Mouse (Mus musculus): ENCODE measurements at regions not wholly inside any gene's neighbourhood (a gene's known extent, or its start where the extent isn't known, plus 50 kb on each side); places are given as distances from the start of the nearest gene placed in this dataset.

- Histone ChIP-seq H3K4me3 (ENCODE audit: low read length) (no peak overlapping the region), H3K9ac (ENCODE audit: low read depth, low read length) (no peak overlapping the region), H3K4me2 (ENCODE audit: low read depth, low read length) (no peak overlapping the region), H3K9me3 (ENCODE audit: control insufficient read depth, low read length) (no peaks in the 10 kb centered on the region), H3K4me1 (ENCODE audit: control insufficient read depth, insufficient read depth, low read length) (no peaks in the 10 kb centered on the region), H3K27me3 (replicated peaks; ENCODE audit: control insufficient read depth, insufficient read depth, low read length) (no peaks in the 10 kb centered on the region), H3K27ac (ENCODE audit: low read length) (no peak overlapping the region), H3K36me3 (ENCODE audit: control insufficient read depth, insufficient read depth, low read length) (no peaks in the 10 kb centered on the region)
- 64% methylated on average over 2 of the region's 2 CpGs for WGBS
- no peak for ATAC-seq
These were observed 543.4 kb downstream of the Brinp1 start for GRCm38 (mm10) chr4:68410785-68411184.

DNA sequence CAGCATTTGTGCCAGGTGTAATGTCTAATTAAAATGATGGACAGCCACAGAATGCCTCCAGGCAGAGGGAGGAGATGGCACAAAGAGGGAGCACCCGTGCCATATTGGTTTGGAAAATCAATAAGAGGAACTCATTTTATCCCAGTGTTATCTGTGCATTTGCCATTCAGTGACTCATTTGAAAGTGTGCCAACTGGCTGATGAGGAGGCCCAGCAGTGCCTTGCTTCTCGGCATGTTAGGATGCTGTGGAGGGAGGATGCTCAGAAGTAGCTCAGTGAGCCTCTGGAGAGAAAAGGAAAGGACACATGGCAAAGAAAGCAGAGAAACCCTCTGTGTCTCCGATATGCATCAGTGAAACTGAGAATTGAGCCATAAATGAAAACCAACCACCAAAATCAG lies 549.8 kb downstream of the Brinp1 start:
- Histone ChIP-seq H3K4me1 (ENCODE audit: control insufficient read depth, insufficient read depth, low read length) (no peaks in the 10 kb centered on the region), H3K4me2 (ENCODE audit: low read depth, low read length) (no peak overlapping the region), H3K27me3 (replicated peaks; ENCODE audit: control insufficient read depth, insufficient read depth, low read length) (no peaks in the 10 kb centered on the region), H3K4me3 (ENCODE audit: low read length) (no peak overlapping the region), H3K9ac (ENCODE audit: low read depth, low read length) (no peak overlapping the region), H3K36me3 (ENCODE audit: control insufficient read depth, insufficient read depth, low read length) (no peaks in the 10 kb centered on the region), H3K9me3 (ENCODE audit: control insufficient read depth, low read length) (no peaks in the 10 kb centered on the region), H3K27ac (ENCODE audit: low read length) (no peak overlapping the region)
- no peak for ATAC-seq
- 55% methylated on average over 3 of the region's 3 CpGs for WGBS

DNA sequence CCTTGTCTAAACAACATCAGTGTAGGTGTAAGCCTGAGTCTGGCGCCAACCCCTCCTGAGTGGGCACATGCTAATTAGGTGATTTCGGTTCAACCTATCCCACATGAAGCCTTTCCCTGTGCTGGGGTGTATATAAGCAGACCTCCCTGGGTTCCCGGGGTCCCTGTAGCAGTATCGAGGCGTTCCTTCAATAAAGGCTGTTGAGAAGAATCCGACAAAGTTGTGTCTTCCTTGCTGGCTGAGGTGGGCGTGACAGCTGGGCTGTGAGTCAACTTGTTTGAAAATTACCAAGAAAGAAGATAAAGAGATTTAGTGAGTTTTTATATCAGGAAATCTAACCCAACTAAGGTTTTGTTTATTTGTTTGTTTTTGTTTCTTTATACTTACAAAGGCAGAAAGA lies 567.1 kb downstream of the Brinp1 start:
- H3K9ac ChIP-seq (ENCODE audit: low read depth, low read length), result no peak overlapping the region
- no peak overlapping the region for H3K4me2 ChIP-seq (ENCODE audit: low read depth, low read length)
- H3K4me3 ChIP-seq (ENCODE audit: low read length), result no peak overlapping the region
- no peak for ATAC-seq
- no peak overlapping the region for H3K27ac ChIP-seq (ENCODE audit: low read length)
- H3K4me1 ChIP-seq (ENCODE audit: control insufficient read depth, insufficient read depth, low read length), result no peaks in the 10 kb centered on the region
- WGBS, result 94% methylated on average over 7 of the region's 7 CpGs
- no peaks in the 10 kb centered on the region for H3K27me3 ChIP-seq (replicated peaks; ENCODE audit: control insufficient read depth, insufficient read depth, low read length)
- no peaks in the 10 kb centered on the region for H3K9me3 ChIP-seq (ENCODE audit: control insufficient read depth, low read length)
- no peaks in the 10 kb centered on the region for H3K36me3 ChIP-seq (ENCODE audit: control insufficient read depth, insufficient read depth, low read length)

- ATAC-seq, result no peak
- 79% methylated on average over 1 of the region's 1 CpGs for WGBS
- no peak overlapping the region for H3K4me3 ChIP-seq (ENCODE audit: low read length)
These were observed 572.2 kb downstream of the Brinp1 start for GRCm38 (mm10) chr4:68382007-68382406.

DNA sequence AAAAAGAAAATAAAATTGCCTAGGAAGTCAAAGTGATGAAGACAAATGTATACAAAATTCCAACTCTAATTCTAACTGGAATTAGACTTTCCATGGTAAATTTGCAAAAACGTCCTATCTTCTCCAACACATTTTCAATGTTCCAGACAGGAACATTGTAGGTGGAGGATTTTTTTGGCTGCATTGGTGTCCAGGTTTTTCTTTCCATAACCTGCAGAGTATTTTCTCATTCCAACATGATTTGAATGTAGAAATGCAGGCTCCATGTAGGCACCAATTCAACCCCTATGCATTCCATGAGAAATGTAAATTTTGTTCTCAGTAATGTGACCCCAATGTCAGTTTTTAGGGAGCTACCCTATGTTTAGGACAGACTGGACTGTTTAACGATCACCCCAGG lies 586.2 kb downstream of the Brinp1 start:
- no peak for ATAC-seq
- 84% methylated on average over 2 of the region's 2 CpGs for whole genome bisulfite sequencing
- Histone ChIP-seq H3K27me3 (replicated peaks; ENCODE audit: control insufficient read depth, insufficient read depth, low read length) (no peaks in the 10 kb centered on the region), H3K9me3 (ENCODE audit: control insufficient read depth, low read length) (no peaks in the 10 kb centered on the region), H3K27ac (ENCODE audit: low read length) (no peak overlapping the region), H3K4me2 (ENCODE audit: low read depth, low read length) (no peak overlapping the region), H3K9ac (ENCODE audit: low read depth, low read length) (no peak overlapping the region), H3K4me3 (ENCODE audit: low read length) (no peak overlapping the region), H3K4me1 (ENCODE audit: control insufficient read depth, insufficient read depth, low read length) (no peaks in the 10 kb centered on the region), H3K36me3 (ENCODE audit: control insufficient read depth, insufficient read depth, low read length) (no peaks in the 10 kb centered on the region)

More at GRCm38 (mm10) chr4:68382007-68382406, 572.2 kb downstream of the Brinp1 start:
- H3K9ac ChIP-seq (ENCODE audit: low read depth, low read length), result no peak overlapping the region
- H3K4me1 ChIP-seq (ENCODE audit: control insufficient read depth, insufficient read depth, low read length), result no peaks in the 10 kb centered on the region
- H3K4me2 ChIP-seq (ENCODE audit: low read depth, low read length), result no peak overlapping the region
- H3K27me3 ChIP-seq (replicated peaks; ENCODE audit: control insufficient read depth, insufficient read depth, low read length), result no peaks in the 10 kb centered on the region
- no peaks in the 10 kb centered on the region for H3K36me3 ChIP-seq (ENCODE audit: control insufficient read depth, insufficient read depth, low read length)
- H3K9me3 ChIP-seq (ENCODE audit: control insufficient read depth, low read length), result no peaks in the 10 kb centered on the region
- H3K27ac ChIP-seq (ENCODE audit: low read length), result no peak overlapping the region

GRCm38 (mm10) chr4:68319575-68319974 lies 634.6 kb downstream of the Brinp1 start:
- no peak for ATAC-seq
- Histone ChIP-seq H3K9ac (ENCODE audit: low read depth, low read length) (no peak overlapping the region), H3K4me2 (ENCODE audit: low read depth, low read length) (no peak overlapping the region), H3K4me1 (ENCODE audit: control insufficient read depth, insufficient read depth, low read length) (no peaks in the 10 kb centered on the region), H3K27ac (ENCODE audit: low read length) (no peak overlapping the region), H3K36me3 (ENCODE audit: control insufficient read depth, insufficient read depth, low read length) (no peaks in the 10 kb centered on the region), H3K4me3 (ENCODE audit: low read length) (no peak overlapping the region), H3K27me3 (replicated peaks; ENCODE audit: control insufficient read depth, insufficient read depth, low read length) (no peaks in the 10 kb centered on the region), H3K9me3 (ENCODE audit: control insufficient read depth, low read length) (no peaks in the 10 kb centered on the region)
- WGBS, result 46% methylated on average over 3 of the region's 3 CpGs

DNA sequence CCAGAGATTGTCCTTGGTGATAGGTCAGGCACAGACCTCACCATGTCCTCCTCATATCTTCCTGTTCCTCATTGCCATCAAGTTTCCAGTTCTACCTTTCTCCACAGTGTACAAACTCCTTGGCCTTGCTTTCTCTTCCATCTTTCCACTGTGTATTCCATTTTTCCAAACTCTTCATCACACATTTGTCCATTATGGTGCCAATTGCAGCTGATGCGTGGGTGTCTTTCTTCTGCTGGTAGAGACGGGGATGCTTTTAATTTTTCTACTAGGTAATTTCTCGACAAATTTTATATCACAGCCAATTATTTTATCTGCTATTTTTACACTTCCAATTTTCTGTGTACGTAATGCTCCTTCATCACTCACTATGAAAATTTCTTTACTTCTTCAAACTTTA lies 641.4 kb downstream of the Brinp1 start:
- H3K9me3 ChIP-seq (ENCODE audit: control insufficient read depth, low read length), result no peaks in the 10 kb centered on the region
- no peak overlapping the region for H3K4me3 ChIP-seq (ENCODE audit: low read length)
- H3K9ac ChIP-seq (ENCODE audit: low read depth, low read length), result no peak overlapping the region
- no peak overlapping the region for H3K4me2 ChIP-seq (ENCODE audit: low read depth, low read length)
- H3K27ac ChIP-seq (ENCODE audit: low read length), result no peak overlapping the region
- no peaks in the 10 kb centered on the region for H3K4me1 ChIP-seq (ENCODE audit: control insufficient read depth, insufficient read depth, low read length)
- H3K27me3 ChIP-seq (replicated peaks; ENCODE audit: control insufficient read depth, insufficient read depth, low read length), result no peaks in the 10 kb centered on the region
- H3K36me3 ChIP-seq (ENCODE audit: control insufficient read depth, insufficient read depth, low read length), result no peaks in the 10 kb centered on the region
- WGBS, result 92% methylated on average over 4 of the region's 4 CpGs
- no peak for ATAC-seq

DNA sequence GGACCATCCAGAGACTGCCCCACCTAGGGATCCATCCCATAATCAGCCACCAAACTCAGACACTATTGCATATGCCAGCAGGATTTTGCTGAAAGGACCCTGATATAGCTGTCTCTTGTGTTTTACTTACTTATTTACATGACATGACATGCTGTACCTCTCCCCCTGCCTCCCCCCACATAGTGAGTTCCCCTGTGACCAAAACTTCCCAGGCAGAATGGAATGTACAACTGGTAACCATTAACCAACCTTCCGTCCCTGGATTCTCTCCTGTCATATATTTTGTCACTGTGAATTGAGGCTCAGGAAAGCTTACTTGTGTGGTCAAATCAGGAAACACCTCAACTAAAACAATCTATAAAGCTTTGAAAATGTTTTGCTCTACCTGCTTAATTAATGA lies 669.4 kb downstream of the Brinp1 start:
- Histone ChIP-seq H3K9me3 (ENCODE audit: control insufficient read depth, low read length) (no peaks in the 10 kb centered on the region), H3K27ac (ENCODE audit: low read length) (no peak overlapping the region), H3K4me3 (ENCODE audit: low read length) (no peak overlapping the region), H3K9ac (ENCODE audit: low read depth, low read length) (no peak overlapping the region), H3K4me1 (ENCODE audit: control insufficient read depth, insufficient read depth, low read length) (no peaks in the 10 kb centered on the region), H3K36me3 (ENCODE audit: control insufficient read depth, insufficient read depth, low read length) (no peaks in the 10 kb centered on the region), H3K4me2 (ENCODE audit: low read depth, low read length) (no peak overlapping the region), H3K27me3 (replicated peaks; ENCODE audit: control insufficient read depth, insufficient read depth, low read length) (no peaks in the 10 kb centered on the region)
- WGBS, result 39% methylated on average over 1 of the region's 1 CpGs
- no peak for ATAC-seq

DNA sequence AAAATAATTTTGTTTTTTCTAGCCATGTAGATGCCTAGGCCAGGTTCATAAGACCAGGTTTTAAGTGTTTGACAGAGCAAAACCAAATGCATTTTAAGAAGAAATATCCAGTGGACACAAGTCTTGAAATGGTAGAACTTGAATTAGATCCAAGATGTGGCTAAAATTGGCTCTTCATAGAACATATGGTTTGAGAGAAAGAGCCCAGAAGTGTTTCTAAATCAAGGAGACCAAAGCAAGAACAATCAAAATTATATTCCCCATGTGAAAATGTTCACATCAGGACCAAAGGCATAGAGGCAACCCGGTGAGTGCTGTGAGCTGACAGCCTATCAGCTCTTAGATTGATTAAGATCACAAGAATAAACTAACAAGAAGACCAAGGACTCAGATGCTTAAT lies 673.3 kb downstream of the Brinp1 start:
- ATAC-seq, result no peak
- Histone ChIP-seq H3K4me1 (ENCODE audit: control insufficient read depth, insufficient read depth, low read length) (no peaks in the 10 kb centered on the region), H3K9ac (ENCODE audit: low read depth, low read length) (no peak overlapping the region), H3K36me3 (ENCODE audit: control insufficient read depth, insufficient read depth, low read length) (no peaks in the 10 kb centered on the region), H3K27ac (ENCODE audit: low read length) (no peak overlapping the region), H3K4me2 (ENCODE audit: low read depth, low read length) (no peak overlapping the region), H3K9me3 (ENCODE audit: control insufficient read depth, low read length) (no peaks in the 10 kb centered on the region), H3K4me3 (ENCODE audit: low read length) (no peak overlapping the region), H3K27me3 (replicated peaks; ENCODE audit: control insufficient read depth, insufficient read depth, low read length) (no peaks in the 10 kb centered on the region)
- WGBS, result 73% methylated on average over 1 of the region's 1 CpGs

DNA sequence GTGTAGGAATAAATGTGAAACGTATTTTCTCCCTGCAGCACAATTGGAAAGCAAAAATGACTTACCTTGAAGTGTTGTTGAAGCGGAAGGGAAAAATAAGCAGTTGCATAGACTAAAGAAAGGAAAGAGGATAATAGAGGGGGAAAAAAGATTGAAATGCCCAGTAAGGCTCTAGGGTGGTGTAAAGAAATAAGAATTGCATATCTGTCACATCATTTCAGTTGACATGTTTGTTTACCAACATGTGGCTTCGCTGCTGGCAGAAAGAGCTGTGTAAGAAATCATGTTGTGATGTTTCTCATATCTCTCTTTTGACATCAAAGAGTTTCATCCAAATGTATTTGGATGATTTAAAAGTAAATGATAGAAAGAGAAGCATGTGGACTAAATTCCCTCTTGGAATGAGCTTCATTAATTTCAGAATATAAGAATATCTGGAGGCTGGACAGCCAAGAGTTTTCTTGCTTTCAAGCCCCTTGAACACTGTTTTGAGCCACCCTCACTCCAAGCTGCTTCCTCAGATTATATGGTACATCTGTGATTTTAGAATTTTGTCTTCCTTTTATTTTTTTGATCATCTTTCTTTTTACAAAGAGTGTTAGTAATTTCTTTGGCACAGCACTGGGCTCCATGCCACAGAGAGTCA lies 679.0 kb downstream of the Brinp1 start:
- H3K36me3 ChIP-seq (ENCODE audit: control insufficient read depth, insufficient read depth, low read length), result no peaks in the 10 kb centered on the region
- no peak for ATAC-seq
- H3K4me1 ChIP-seq (ENCODE audit: control insufficient read depth, insufficient read depth, low read length), result no peaks in the 10 kb centered on the region
- no peak overlapping the region for H3K4me2 ChIP-seq (ENCODE audit: low read depth, low read length)
- H3K27ac ChIP-seq (ENCODE audit: low read length), result no peak overlapping the region
- no peak overlapping the region for H3K4me3 ChIP-seq (ENCODE audit: low read length)
- 87% methylated on average over 3 of the region's 3 CpGs for WGBS
- H3K9ac ChIP-seq (ENCODE audit: low read depth, low read length), result no peak overlapping the region
- no peaks in the 10 kb centered on the region for H3K27me3 ChIP-seq (replicated peaks; ENCODE audit: control insufficient read depth, insufficient read depth, low read length)
- H3K9me3 ChIP-seq (ENCODE audit: control insufficient read depth, low read length), result no peaks in the 10 kb centered on the region
